Mouse (Mus musculus): ENCODE measurements around the gene 1700102P08Rik. TPM values are rescaled to one million over a fixed set of nuclear protein-coding genes. Genes with fewer than 3 reads are reported as not detected.

1700102P08Rik gene
- polyA plus RNA-seq, 1 experiment from 2014 or later = 0.99 TPM

DNA sequence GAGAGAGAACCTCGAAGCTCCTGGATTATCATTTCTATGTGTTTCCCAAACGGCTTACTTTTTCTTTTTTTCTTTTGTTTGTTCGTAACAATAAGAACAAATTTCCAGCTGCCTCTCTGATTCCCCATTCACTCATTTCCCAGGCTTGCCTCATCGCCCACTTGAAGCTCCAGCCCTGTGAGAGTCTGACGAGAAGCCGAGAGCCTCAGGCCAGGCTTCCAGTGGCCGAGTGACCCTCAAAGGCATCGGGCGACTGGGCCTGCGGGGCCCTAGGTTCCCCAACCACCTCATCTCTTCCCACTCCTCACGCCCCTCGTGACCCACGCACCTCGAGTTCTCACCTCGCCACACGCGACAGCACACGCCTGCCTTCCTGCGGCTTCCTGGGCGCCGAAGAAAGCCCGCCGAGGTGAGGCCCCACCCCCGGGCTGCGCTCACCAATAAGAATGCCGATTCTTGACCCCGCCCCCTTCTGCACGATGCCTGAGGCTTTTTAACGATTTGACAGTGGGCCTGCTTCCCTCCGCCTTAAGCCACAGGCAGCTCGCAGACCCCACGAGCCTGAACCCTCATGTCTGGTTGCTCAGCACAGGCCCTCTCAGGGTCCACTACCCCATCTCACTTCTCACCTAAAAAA, 38.9 kb downstream of the 1700102P08Rik start:
- H3K27ac ChIP-seq = no peak overlapping the region
- ATAC-seq (ENCODE audit: low FRiP score, low read depth) = peak; percentile 57; the same call in 1 of the 2 replicates
- H3K9ac ChIP-seq = peak overlapping the region; percentile 19; the same call in 1 of the 2 replicates

DNA sequence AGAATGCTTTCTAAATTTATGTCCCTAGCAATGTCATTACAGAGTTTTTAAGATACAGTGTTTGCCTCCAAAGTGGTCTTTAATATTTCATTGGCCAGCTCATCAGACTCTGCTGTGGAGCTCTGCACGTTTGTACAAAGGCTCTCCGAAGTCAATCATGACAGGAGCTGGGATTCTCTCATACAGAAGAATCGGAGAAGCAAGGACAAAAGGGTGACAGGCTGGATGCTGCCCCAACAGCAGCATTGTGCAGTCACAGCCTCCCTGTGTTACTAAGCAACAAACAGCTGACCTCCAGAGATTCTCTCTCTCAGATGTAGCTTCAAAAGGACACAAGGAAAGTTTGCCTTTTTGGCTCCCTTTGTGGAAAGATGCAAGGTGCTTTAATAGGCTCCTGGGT, 43.6 kb downstream of the 1700102P08Rik start, which contains the start of gene BC048562:
TSS of gene BC048562 (plus strand) at position 301 of the 400 bp plus-strand sequence.
- peaks cover 4% of the 10 kb centered on the region; the same call in 1 of the 2 replicates for H3K4me1 ChIP-seq
- no peak within 1 kb of the TSS for H3K4me3 ChIP-seq
- H3K9ac ChIP-seq = peak within 1 kb of the TSS; percentile 25; the same call in 1 of the 2 replicates
- ATAC-seq (ENCODE audit: low FRiP score, low read depth) = no peak
- H3K27ac ChIP-seq = no peak within 1 kb of the TSS
- no peak within 1 kb of the TSS for H3K4me2 ChIP-seq (replicated peaks)
- H3K36me3 ChIP-seq = no peaks in the 10 kb centered on the region
- no peaks in the 10 kb centered on the region for H3K9me3 ChIP-seq
- WGBS = 77% methylated on average over 3 of the region's 3 CpGs
- no peaks in the 10 kb centered on the region for H3K27me3 ChIP-seq

More for the DNA sequence above, 38.9 kb downstream of the 1700102P08Rik start:
- Histone ChIP-seq H3K4me1 (peaks cover 4% of the 10 kb centered on the region; the same call in 1 of the 2 replicates), H3K27me3 (no peaks in the 10 kb centered on the region), H3K9me3 (no peaks in the 10 kb centered on the region), H3K36me3 (no peaks in the 10 kb centered on the region), H3K4me2 (replicated peaks) (peak overlapping the region; percentile 49), H3K4me3 (peak overlapping the region; percentile 27)
- 45% methylated on average over 32 of the region's 32 CpGs for WGBS

DNA sequence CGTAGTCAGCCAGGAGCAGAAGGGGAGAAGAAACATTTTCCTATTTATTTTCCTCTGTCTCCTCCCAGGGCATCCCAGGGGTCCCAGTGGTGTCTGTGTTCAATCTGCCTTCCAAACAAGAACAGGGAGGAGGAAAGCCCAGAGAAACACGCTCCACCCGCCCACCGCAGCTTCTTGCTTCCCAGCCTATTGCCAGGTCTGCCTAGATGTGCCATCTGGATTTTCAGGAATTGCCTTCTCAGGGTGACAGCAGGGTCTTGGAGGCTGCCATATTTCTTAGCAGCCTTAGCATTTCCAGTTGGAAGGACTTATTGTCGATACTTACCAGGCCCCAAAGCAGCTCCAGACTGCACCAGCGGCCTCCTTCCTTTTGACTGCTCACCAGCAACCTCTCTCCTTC, 46.6 kb downstream of the 1700102P08Rik start:
- Histone ChIP-seq H3K9me3 (no peaks in the 10 kb centered on the region), H3K4me2 (replicated peaks) (no peak overlapping the region), H3K4me1 (no peaks in the 10 kb centered on the region), H3K36me3 (no peaks in the 10 kb centered on the region), H3K27me3 (no peaks in the 10 kb centered on the region), H3K27ac (no peak overlapping the region), H3K4me3 (no peak overlapping the region), H3K9ac (no peak overlapping the region)
- no peak for ATAC-seq (ENCODE audit: low FRiP score, low read depth)
- WGBS = 79% methylated on average over 6 of the region's 6 CpGs

DNA sequence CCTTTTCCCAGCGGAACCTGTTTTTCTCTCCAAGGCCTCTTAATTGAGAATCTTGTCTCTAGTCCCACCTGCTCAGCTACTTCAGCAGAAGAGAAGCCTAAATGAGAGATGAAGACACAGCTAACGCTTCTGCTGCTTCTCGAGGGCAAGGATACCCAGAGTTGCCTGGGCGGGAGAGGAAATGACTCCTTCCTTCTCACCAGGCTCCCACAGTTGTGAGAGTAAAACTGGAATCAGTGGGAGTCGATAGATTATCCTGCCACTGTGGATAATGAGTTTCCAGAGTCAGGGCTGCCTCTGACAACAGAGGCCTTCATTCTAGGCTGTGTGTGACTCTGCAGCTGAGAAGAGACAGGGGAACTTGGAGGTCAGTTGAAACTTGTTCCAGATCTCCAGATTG, 47.9 kb downstream of the 1700102P08Rik start:
- whole genome bisulfite sequencing = 66% methylated on average over 5 of the region's 5 CpGs
- H3K36me3 ChIP-seq = no peaks in the 10 kb centered on the region
- no peak overlapping the region for H3K27ac ChIP-seq
- H3K9me3 ChIP-seq = no peaks in the 10 kb centered on the region
- no peak overlapping the region for H3K4me2 ChIP-seq (replicated peaks)
- no peaks in the 10 kb centered on the region for H3K27me3 ChIP-seq
- no peak overlapping the region for H3K9ac ChIP-seq
- peaks cover 4% of the 10 kb centered on the region for H3K4me1 ChIP-seq
- ATAC-seq (ENCODE audit: low FRiP score, low read depth) = no peak
- no peak overlapping the region for H3K4me3 ChIP-seq

DNA sequence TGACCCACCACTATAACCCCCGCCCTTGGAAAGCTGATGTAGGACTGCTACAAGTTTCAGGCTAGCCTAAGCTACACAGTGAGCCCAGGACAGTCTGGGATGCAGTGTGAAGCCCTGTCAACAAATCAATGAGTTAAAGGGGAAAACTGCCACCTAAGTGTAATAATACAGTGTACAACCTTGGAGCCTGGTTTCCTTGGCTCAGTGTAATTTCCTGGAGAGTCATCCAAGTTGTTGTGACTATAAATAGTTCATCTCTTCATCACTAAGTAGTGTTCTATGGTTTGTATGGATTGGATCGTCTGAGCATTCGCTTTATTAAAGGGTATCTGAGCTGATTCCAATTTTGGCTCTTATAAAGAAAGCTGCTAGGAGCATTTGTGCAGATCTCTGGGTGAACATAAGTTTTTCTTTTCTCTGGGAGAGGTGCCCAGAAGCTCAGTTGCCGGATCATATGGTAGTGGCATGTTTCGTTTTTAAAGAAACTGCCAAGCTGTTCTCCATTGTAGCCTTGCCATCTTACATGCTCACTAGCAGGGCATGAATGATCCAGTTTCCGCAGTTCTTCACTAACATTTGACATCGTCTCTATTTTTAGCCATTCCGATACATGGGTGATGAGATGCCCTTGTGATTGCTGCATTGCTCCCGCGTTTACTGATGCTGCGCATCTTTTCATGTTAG, 48.8 kb downstream of the 1700102P08Rik start:
- Histone ChIP-seq H3K4me2 (replicated peaks) (no peak overlapping the region), H3K36me3 (no peaks in the 10 kb centered on the region), H3K9ac (no peak overlapping the region), H3K27ac (no peak overlapping the region), H3K9me3 (no peaks in the 10 kb centered on the region), H3K4me3 (no peak overlapping the region), H3K27me3 (no peaks in the 10 kb centered on the region), H3K4me1 (peaks cover 10% of the 10 kb centered on the region)
- 91% methylated on average over 11 of the region's 11 CpGs for WGBS
- no peak for ATAC-seq (ENCODE audit: low FRiP score, low read depth)

DNA sequence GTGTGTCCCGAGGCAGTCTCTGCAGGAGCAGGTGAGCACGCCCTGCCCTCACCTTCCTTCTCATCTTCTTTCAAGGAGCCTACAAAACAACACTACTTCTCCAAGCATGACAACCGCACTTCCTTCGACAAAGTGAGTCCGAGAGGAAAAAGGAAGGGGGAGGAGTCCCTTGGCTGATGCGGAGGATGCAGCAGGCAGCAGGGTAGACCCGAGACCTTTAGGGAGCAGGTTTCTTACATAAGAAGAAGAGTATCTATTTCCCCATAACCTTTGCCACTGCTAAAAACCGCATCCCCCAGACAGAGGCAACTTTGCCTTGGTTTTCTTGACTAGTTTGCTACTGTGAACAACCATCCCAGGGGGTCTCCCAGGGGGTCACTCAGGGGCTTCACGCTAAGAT, 52.5 kb downstream of the 1700102P08Rik start:
- Histone ChIP-seq H3K27ac (no peak overlapping the region), H3K9me3 (no peaks in the 10 kb centered on the region), H3K36me3 (peaks cover 18% of the 10 kb centered on the region), H3K9ac (no peak overlapping the region), H3K27me3 (no peaks in the 10 kb centered on the region), H3K4me2 (replicated peaks) (no peak overlapping the region), H3K4me3 (no peak overlapping the region), H3K4me1 (peaks cover 20% of the 10 kb centered on the region)
- 66% methylated on average over 9 of the region's 9 CpGs for WGBS
- no peak for ATAC-seq (ENCODE audit: low FRiP score, low read depth)

DNA sequence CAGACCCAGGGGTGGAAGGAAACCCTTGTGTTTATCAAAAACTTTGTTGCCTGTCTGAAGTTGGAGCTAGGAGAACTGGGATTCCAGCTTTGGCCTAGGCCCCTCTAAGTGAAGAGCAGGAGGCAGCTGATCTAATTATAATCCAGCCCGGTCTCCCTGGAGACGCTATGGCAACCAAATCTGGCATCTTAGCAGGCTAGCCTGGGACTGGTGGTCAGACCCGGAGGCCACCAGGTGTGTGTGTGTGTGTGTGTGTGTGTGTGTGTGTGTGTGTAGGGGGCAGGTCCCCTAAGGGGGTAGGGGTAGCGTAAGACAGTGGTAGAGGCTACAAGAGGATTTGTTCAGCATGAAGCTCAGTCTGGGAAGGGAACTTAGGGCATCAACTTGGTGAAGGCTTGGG, 57.3 kb downstream of the 1700102P08Rik start:
- Histone ChIP-seq H3K9ac (peak overlapping the region; percentile 27), H3K27ac (peak overlapping the region; percentile 73; the same call in 1 of the 2 replicates), H3K36me3 (peaks cover 18% of the 10 kb centered on the region), H3K27me3 (no peaks in the 10 kb centered on the region), H3K4me2 (replicated peaks) (peak overlapping the region; percentile 77), H3K9me3 (no peaks in the 10 kb centered on the region), H3K4me3 (peak overlapping the region; percentile 63; the same call in 1 of the 2 replicates), H3K4me1 (peaks cover 51% of the 10 kb centered on the region)
- peak; percentile 2; the same call in 1 of the 2 replicates for ATAC-seq (ENCODE audit: low FRiP score, low read depth)
- WGBS = 56% methylated on average over 4 of the region's 4 CpGs

DNA sequence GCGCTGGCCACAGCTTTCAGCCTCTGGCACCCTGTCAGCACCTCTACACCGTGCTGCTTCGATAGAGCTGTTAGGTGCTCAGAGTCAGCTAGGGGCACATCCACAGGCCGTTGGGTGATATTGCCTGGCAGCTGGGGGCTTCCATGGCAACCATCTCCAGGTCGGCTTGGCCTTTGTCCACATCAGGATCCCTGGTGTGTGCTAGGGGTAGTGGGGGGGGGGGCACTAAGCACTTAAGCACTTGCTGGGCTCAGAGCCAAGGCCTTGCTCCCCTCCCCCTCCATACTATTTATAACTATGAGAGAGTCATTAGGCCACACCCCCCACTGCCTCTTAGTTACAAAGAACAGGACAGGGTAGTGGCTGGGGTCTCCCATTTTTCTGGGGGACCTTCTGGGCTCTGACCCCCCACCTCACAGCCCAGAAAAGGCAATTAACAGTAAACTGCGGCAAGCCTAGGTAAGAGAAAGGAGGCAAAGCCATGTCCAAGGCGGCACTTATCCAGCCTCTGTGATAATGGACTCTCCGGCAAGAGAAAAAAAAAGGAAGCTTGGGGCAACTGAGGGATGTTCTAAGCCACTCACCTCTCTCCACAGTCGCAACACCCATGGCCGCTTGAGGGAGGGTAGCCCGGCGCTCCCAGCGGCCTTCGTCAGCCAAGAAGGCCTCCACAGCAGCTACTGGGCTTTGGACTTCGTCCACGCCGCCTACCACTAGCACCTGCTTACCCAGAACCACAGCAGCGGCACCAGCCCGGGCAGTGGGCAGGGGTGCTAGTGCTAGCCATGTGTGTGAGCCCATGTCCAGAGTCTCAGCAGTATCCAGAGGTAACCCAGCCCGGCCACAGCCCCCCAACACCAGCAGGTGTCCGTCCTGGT, 57.9 kb downstream of the 1700102P08Rik start:
- Histone ChIP-seq H3K27me3 (no peaks in the 10 kb centered on the region), H3K4me3 (peak overlapping the region; percentile 63), H3K4me1 (peaks cover 47% of the 10 kb centered on the region), H3K36me3 (peaks cover 18% of the 10 kb centered on the region), H3K27ac (peak overlapping the region; percentile 73), H3K4me2 (replicated peaks) (peak overlapping the region; percentile 77), H3K9me3 (no peaks in the 10 kb centered on the region), H3K9ac (peak overlapping the region; percentile 71)
- peak; percentile 29 for ATAC-seq (ENCODE audit: low FRiP score, low read depth)
- WGBS = 62% methylated on average over 21 of the region's 21 CpGs

DNA sequence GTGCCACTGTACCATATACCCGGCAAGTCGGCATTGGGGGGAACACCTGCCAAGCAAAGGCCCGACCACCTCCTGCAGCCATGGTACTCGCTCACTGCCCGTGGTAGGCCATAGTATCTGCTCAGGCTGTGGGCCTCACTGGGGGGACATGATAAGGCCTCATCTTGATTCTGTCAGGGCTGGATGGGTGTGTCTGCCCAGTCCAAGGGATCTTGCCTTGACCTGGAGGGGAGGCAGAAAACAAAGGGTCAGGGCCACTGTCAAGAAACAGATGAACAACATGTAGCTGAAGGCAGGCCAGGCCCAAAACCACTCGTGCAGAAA, 58.5 kb downstream of the 1700102P08Rik start:
- Histone ChIP-seq H3K4me1 (peaks cover 41% of the 10 kb centered on the region), H3K27me3 (no peaks in the 10 kb centered on the region), H3K4me3 (peak overlapping the region; percentile 63), H3K36me3 (peaks cover 18% of the 10 kb centered on the region), H3K27ac (peak overlapping the region; percentile 79), H3K9ac (peak overlapping the region; percentile 71), H3K9me3 (no peaks in the 10 kb centered on the region), H3K4me2 (replicated peaks) (peak overlapping the region; percentile 77)
- ATAC-seq (ENCODE audit: low FRiP score, low read depth) = no peak
- WGBS = 81% methylated on average over 6 of the region's 6 CpGs

DNA sequence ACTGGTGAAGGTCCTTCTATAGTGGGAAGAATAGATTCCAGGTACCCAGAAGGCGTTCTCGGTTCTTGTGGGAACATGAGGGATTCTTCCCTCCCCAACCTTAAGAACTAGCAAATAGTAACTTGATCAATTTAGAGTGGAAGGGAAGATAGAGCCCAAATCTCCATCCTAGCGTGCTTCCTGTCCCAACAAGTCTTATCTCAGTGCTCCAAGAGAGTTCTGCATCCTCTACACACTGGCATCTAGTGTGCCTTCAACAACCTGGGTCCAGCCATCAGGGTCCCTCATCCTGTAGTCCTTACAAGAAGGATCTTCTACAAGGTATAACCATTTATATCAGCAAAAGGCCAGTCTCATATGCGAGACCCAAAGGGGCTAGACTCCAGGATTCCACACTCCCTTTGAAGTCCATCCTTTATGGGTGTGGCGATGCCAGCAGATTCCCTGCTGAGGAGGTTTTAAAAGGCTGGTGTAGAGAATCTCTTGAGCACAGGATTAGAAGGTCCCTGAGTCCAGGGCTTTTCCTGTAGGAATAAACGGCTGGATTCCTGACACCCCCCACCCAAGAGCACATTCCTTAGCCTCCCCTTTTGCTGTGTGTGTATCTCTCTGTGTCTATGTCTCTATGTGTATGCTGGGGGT, 59.0 kb downstream of the 1700102P08Rik start:
- H3K9ac ChIP-seq = peak overlapping the region; percentile 71
- ATAC-seq (ENCODE audit: low FRiP score, low read depth) = no peak
- peak overlapping the region; percentile 77 for H3K4me2 ChIP-seq (replicated peaks)
- 44% methylated on average over 6 of the region's 6 CpGs for WGBS
- no peaks in the 10 kb centered on the region for H3K27me3 ChIP-seq
- peaks cover 41% of the 10 kb centered on the region for H3K4me1 ChIP-seq
- H3K27ac ChIP-seq = peak overlapping the region; percentile 79
- peaks cover 18% of the 10 kb centered on the region for H3K36me3 ChIP-seq
- no peaks in the 10 kb centered on the region for H3K9me3 ChIP-seq
- H3K4me3 ChIP-seq = peak overlapping the region; percentile 63

DNA sequence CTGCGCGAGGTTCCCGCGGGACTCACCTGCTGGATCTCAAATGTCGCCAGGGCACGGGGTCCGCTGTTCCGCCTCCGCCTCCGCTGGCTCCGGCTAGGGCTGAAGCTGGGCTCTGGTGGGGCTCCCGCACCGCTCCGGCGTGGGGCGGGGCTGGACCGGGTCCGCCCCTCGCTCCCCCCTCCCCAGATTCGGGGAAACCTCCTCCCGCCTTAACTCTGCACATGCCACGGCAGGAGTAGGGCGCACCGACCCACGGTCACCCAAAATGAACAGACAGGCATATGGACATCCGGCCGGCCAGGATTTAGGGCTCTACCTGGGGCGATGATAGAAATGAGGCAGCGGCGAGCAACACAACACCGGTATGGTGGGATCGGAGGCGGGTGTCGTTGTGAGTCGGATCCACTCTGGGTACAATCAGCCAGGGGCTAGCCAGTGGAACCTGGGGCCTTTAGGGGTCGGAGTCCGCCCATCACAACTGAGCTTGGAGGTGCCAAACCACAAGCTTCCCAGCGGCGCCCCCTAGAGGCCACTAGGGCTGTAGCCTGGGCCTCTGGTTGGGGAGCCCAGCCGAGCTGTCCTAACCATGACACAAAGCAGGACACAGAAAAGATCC, 59.8 kb downstream of the 1700102P08Rik start:
- under 1% methylated on average over 39 of the region's 40 CpGs for WGBS
- Histone ChIP-seq H3K4me1 (peaks cover 41% of the 10 kb centered on the region), H3K27me3 (no peaks in the 10 kb centered on the region)

More for the DNA sequence above, 59.8 kb downstream of the 1700102P08Rik start:
- H3K36me3 ChIP-seq = peaks cover 17% of the 10 kb centered on the region
- H3K9me3 ChIP-seq = no peaks in the 10 kb centered on the region
- peak; percentile 94 for ATAC-seq (ENCODE audit: low FRiP score, low read depth)
- H3K4me3 ChIP-seq = peak overlapping the region; percentile 63
- H3K27ac ChIP-seq = peak overlapping the region; percentile 79
- H3K4me2 ChIP-seq (replicated peaks) = peak overlapping the region; percentile 77
- H3K9ac ChIP-seq = peak overlapping the region; percentile 71

Data from limb, embryonic 13.5 days (tissue).